Mouse (Mus musculus) heart, postnatal 36 days (tissue): Measurements from ENCODE around the gene Fam81a. TPM values are rescaled to one million over a fixed set of nuclear protein-coding genes. Genes with fewer than 3 reads are reported as not detected.

Source experiments
- DNase-seq, 2 experiments: peaks; one replicate each; pipeline ENCODE4 v3.0.0; 2021 to 2022
- intact Hi-C: fragments of 180-260 bp; cut with DNase I; formaldehyde crosslinking; loops from one replicate; pipeline ENCODE4 v1.15.1; 2025
- total RNA-seq, 2 experiments: library from RNA; stranded (reverse); gene quantifications; 2 replicates each; pipeline ENCODE4 v1.2.3; 2021

Fam81a gene
- total RNA-seq, 2 experiments from 2014 or later = 32.8 to 37.8 TPM

GRCm38 (mm10) chr9:70069961-70070435 is 72.4 kb downstream of the Fam81a start:
- intact Hi-C loops = no loop called here
- peak; percentile 27 to 49 for DNase-seq

GRCm38 (mm10) chr9:70067497-70067896 is 74.9 kb downstream of the Fam81a start:
- intact Hi-C loops = no loop called here
- DNase-seq = no peak

GRCm38 (mm10) chr9:70062012-70062411 is 80.3 kb downstream of the Fam81a start:
- intact Hi-C loops = no loop called here
- DNase-seq = no peak

GRCm38 (mm10) chr9:70053411-70053810 is 88.9 kb downstream of the Fam81a start:
- DNase-seq = no peak
- intact Hi-C loops = no loop called here

GRCm38 (mm10) chr9:70052730-70053129 is 89.6 kb downstream of the Fam81a start:
- intact Hi-C loops = no loop called here

GRCm38 (mm10) chr9:70049839-70050238 is 92.5 kb downstream of the Fam81a start:
- intact Hi-C loops = no loop called here
- DNase-seq = no peak

More at GRCm38 (mm10) chr9:70052730-70053129, 89.6 kb downstream of the Fam81a start:
- no peak for DNase-seq

- no peak for DNase-seq
- intact Hi-C loops = no loop called here
Measured at GRCm38 (mm10) chr9:70049416-70049783, 93.0 kb downstream of the Fam81a start.

- intact Hi-C loops = no loop called here
Measured at GRCm38 (mm10) chr9:70048751-70049415, 93.5 kb downstream of the Fam81a start.

GRCm38 (mm10) chr9:70048280-70048679 is 94.1 kb downstream of the Fam81a start:
- DNase-seq = no peak
- intact Hi-C loops = no loop called here

More at GRCm38 (mm10) chr9:70048751-70049415, 93.5 kb downstream of the Fam81a start:
- DNase-seq = peak; percentile 66 to 70

GRCm38 (mm10) chr9:70047839-70048238 is 94.5 kb downstream of the Fam81a start:
- no peak for DNase-seq
- intact Hi-C loops = no loop called here

- intact Hi-C loops = no loop called here
- DNase-seq = no peak
Measured at GRCm38 (mm10) chr9:70046255-70046654, 96.1 kb downstream of the Fam81a start.

GRCm38 (mm10) chr9:70044865-70045264 is 97.5 kb downstream of the Fam81a start:
- DNase-seq = no peak

GRCm38 (mm10) chr9:70042935-70043334 is 99.4 kb downstream of the Fam81a start:
- intact Hi-C loops = no loop called here
- no peak for DNase-seq

More at GRCm38 (mm10) chr9:70044865-70045264, 97.5 kb downstream of the Fam81a start:
- intact Hi-C loops = no loop called here

GRCm38 (mm10) chr9:70042137-70042536 is 100.2 kb downstream of the Fam81a start:
- intact Hi-C loops = no loop called here
- no peak for DNase-seq

- no peak for DNase-seq
- intact Hi-C loops = no loop called here
Measured at GRCm38 (mm10) chr9:70040570-70040969, 101.8 kb downstream of the Fam81a start.

GRCm38 (mm10) chr9:70039597-70040385 is 102.6 kb downstream of the Fam81a start:
- intact Hi-C loops = no loop called here
- DNase-seq = no peak

Other genes with a start within 250 kb of the Fam81a start
- gene Bnip2, start 153.1 kb downstream of the Fam81a start, total RNA-seq = 100 to 1,000 TPM in 1 of 2 experiments, 10 to 100 TPM in 1; 88.7 to 105 TPM
- gene Gtf2a2, start 130.0 kb downstream of the Fam81a start, total RNA-seq = 10 to 100 TPM; 56.6 to 58.5 TPM
- gene Gcnt3, start 104.5 kb downstream of the Fam81a start, total RNA-seq = not detected
- 10 to 100 TPM in 1 of 2 experiments, 1 to 10 TPM in 1; 8.6 to 10.2 TPM for gene Myo1e, start 64.8 kb upstream of the Fam81a start, total RNA-seq